Mouse (Mus musculus): Measurements from ENCODE around the gene Hspa1b.

DNA sequence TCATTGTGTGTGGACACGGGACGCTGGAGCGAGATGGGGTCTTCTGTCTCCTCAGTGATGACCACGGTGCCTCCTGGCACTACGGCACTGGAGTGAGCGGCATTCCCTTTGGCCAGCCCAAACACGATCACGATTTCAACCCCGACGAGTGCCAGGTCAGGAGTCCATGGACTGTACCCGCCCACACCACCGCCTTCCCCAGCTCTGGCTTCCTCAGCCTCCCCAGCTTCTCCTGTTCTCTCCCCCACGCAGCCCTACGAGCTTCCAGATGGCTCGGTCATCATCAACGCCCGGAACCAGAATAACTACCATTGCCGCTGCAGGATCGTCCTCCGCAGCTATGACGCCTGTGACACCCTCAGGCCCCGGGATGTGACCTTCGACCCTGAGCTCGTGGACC, 25.0 kb downstream of the Hspa1b start:
- TF ChIP-seq CTCF (IDR thresholded peaks at IDR 0.05; ENCODE audit: control insufficient read depth, insufficient read depth, insufficient replicate concordance, low read depth, low read length) (no peak), POLR2A (IDR thresholded peaks at IDR 0.05; ENCODE audit: control insufficient read depth, low read depth, low read length) (no peak)
